Mouse (Mus musculus) liver, embryonic 14.5 days (tissue): Measurements from ENCODE around the gene Actn1.

ENCODE experiments used
- CTCF ChIP-seq: IDR thresholded peaks from 2 replicates; pipeline ENCODE4 v1.5.1; 2016; ENCODE audit warnings: antibody characterized with exemption, low read depth, control low read depth
- EP300 ChIP-seq: IDR thresholded peaks from 2 replicates; pipeline ENCODE4 v1.6.1; 2016; ENCODE audit warnings: antibody characterized with exemption, low read depth

GRCm38 (mm10) chr12:80191806-80192205 is 68.4 kb downstream of the Actn1 start:
- TF ChIP-seq EP300, result no peak
- no peak for TF ChIP-seq CTCF
